Mouse (Mus musculus) spleen, adult 2 months (tissue): ENCODE measurements around the gene Thsd7b.

Experiments
- CTCF ChIP-seq: fragments of 200-500 bp; IDR thresholded peaks from 2 replicates; pipeline ENCODE4 v1.5.1; 2011; ENCODE audit warnings: mild to moderate bottlenecking, inconsistent platforms; ENCODE audit not compliant: insufficient read depth, insufficient read length, insufficient replicate concordance; ENCODE audit errors: extremely low read depth
- POLR2A ChIP-seq: fragments of 200-500 bp; IDR thresholded peaks from 2 replicates; pipeline ENCODE4 v1.6.1; 2011; ENCODE audit warnings: low read depth, low read length, inconsistent platforms

DNA sequence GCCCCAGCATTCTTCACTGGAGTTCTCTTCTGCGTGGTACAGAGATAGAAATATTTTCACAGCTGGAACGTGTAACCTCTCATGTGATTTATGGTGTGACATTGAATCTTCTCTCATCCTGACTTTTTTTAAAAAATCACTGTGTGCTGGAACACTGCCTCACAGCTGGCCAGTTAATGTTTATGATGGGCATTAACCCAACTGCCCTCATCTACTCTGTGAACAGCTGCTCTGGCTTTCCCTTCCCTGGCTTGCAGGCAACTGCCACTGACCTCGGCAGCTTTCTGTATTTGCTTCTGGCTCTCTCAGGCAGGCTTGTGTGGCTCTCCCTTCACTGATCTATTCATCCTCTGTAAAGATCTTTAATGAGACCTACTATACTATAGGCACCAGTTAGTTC, 564.7 kb downstream of the Thsd7b start:
- TF ChIP-seq CTCF (no peak), POLR2A (no peak)
